Mouse (Mus musculus) testis, adult 2 months (tissue): ENCODE data around the gene Kcnk13. TPM values are rescaled to one million over a fixed set of nuclear protein-coding genes. Genes with fewer than 3 reads are reported as not detected.

Experiments
- H3K27ac ChIP-seq: fragments of 200-500 bp; 2 replicates; pipeline ENCODE4 v1.5.1; 2012; ENCODE audit warnings: low read depth, low read length; ENCODE audit not compliant: control insufficient read depth, insufficient read depth
- H3K27me3 ChIP-seq: fragments of 200-500 bp; 2 replicates; pipeline ENCODE4 v1.6.1; 2012; ENCODE audit warnings: mild to moderate bottlenecking, low read length, moderate library complexity; ENCODE audit not compliant: control insufficient read depth, insufficient read depth
- H3K36me3 ChIP-seq: fragments of 200-500 bp; 2 replicates; pipeline ENCODE4 v1.6.1; 2012; ENCODE audit warnings: mild to moderate bottlenecking, low read length; ENCODE audit not compliant: control insufficient read depth, insufficient read depth
- H3K4me1 ChIP-seq: fragments of 200-500 bp; 2 replicates; pipeline ENCODE4 v1.6.1; 2012; ENCODE audit warnings: low read length; ENCODE audit not compliant: control insufficient read depth, insufficient read depth
- H3K4me3 ChIP-seq: fragments of 200-500 bp; 2 replicates; pipeline ENCODE4 v1.5.1; 2012; ENCODE audit warnings: low read depth, mild to moderate bottlenecking, low read length, moderate library complexity, mixed read lengths; ENCODE audit not compliant: control insufficient read depth
- CTCF ChIP-seq: fragments of 200-500 bp; IDR thresholded peaks from 2 replicates; pipeline ENCODE4 v1.5.1; 2012; ENCODE audit warnings: low read depth, mild to moderate bottlenecking, inconsistent platforms, low read length, moderate library complexity; ENCODE audit not compliant: control insufficient read depth, insufficient read depth, insufficient replicate concordance
- POLR2A ChIP-seq: fragments of 200-500 bp; IDR thresholded peaks from 2 replicates; pipeline ENCODE4 v1.6.1; 2012; ENCODE audit warnings: low read depth, mild to moderate bottlenecking, inconsistent platforms, low read length, moderate library complexity; ENCODE audit not compliant: control insufficient read depth
- polyA plus RNA-seq: library from polyadenylated mRNA; depleted of rRNA; stranded (reverse); fragments of >200 nt; gene quantifications from 2 replicates; pipeline ENCODE4 v1.2.3, GENCODE M21; 2012

Gene Kcnk13
- polyA plus RNA-seq, 1 experiment, result 1.7 TPM

GRCm38 (mm10) chr12:100038741-100039262, 74.5 kb downstream of the Kcnk13 start:
- no peak overlapping the region for H3K4me3 ChIP-seq
- H3K27ac ChIP-seq, result no peak overlapping the region
- no peaks in the 10 kb centered on the region for H3K4me1 ChIP-seq
- no peaks in the 10 kb centered on the region for H3K27me3 ChIP-seq
- TF ChIP-seq POLR2A (no peak), CTCF (no peak)
- no peaks in the 10 kb centered on the region for H3K36me3 ChIP-seq

- Histone ChIP-seq H3K36me3 (no peaks in the 10 kb centered on the region), H3K4me3 (no peak overlapping the region), H3K4me1 (no peaks in the 10 kb centered on the region), H3K27me3 (no peaks in the 10 kb centered on the region), H3K27ac (no peak overlapping the region)
- TF ChIP-seq CTCF (no peak), POLR2A (no peak)
These were observed 77.8 kb downstream of the Kcnk13 start for GRCm38 (mm10) chr12:100042116-100042515.

- no peaks in the 10 kb centered on the region for H3K27me3 ChIP-seq
- H3K27ac ChIP-seq, result no peak overlapping the region
- no peak overlapping the region for H3K4me3 ChIP-seq
- TF ChIP-seq CTCF (no peak), POLR2A (no peak)
- no peaks in the 10 kb centered on the region for H3K36me3 ChIP-seq
- no peaks in the 10 kb centered on the region for H3K4me1 ChIP-seq
These were observed 80.4 kb downstream of the Kcnk13 start for GRCm38 (mm10) chr12:100044704-100045103.

- no peaks in the 10 kb centered on the region for H3K4me1 ChIP-seq
- H3K27ac ChIP-seq, result no peak overlapping the region
- TF ChIP-seq CTCF, result no peak
- no peak overlapping the region for H3K4me3 ChIP-seq
- H3K27me3 ChIP-seq, result no peaks in the 10 kb centered on the region
- no peaks in the 10 kb centered on the region for H3K36me3 ChIP-seq
These were observed 86.3 kb downstream of the Kcnk13 start for GRCm38 (mm10) chr12:100050552-100050951.

GRCm38 (mm10) chr12:100053617-100054016, 89.3 kb downstream of the Kcnk13 start:
- Histone ChIP-seq H3K27ac (no peak overlapping the region), H3K36me3 (no peaks in the 10 kb centered on the region), H3K4me1 (no peaks in the 10 kb centered on the region), H3K4me3 (no peak overlapping the region), H3K27me3 (no peaks in the 10 kb centered on the region)
- TF ChIP-seq CTCF, result no peak
- no peak for TF ChIP-seq POLR2A

GRCm38 (mm10) chr12:100061071-100061470, 96.8 kb downstream of the Kcnk13 start:
- Histone ChIP-seq H3K27ac (no peak overlapping the region), H3K27me3 (no peaks in the 10 kb centered on the region), H3K36me3 (no peaks in the 10 kb centered on the region), H3K4me3 (no peak overlapping the region), H3K4me1 (peaks cover 4% of the 10 kb centered on the region; the same call in 1 of the 2 replicates)
- no peak for TF ChIP-seq POLR2A
- no peak for TF ChIP-seq CTCF

GRCm38 (mm10) chr12:100061826-100062225, 97.5 kb downstream of the Kcnk13 start:
- Histone ChIP-seq H3K36me3 (no peaks in the 10 kb centered on the region), H3K4me3 (no peak overlapping the region), H3K27me3 (no peaks in the 10 kb centered on the region), H3K4me1 (peaks cover 4% of the 10 kb centered on the region; the same call in 1 of the 2 replicates), H3K27ac (no peak overlapping the region)
- TF ChIP-seq POLR2A, result no peak
- no peak for TF ChIP-seq CTCF

- Histone ChIP-seq H3K4me1 (peaks cover 4% of the 10 kb centered on the region; the same call in 1 of the 2 replicates), H3K27me3 (no peaks in the 10 kb centered on the region), H3K27ac (no peak overlapping the region)
These were observed 98.3 kb downstream of the Kcnk13 start for GRCm38 (mm10) chr12:100062584-100062983.

More at GRCm38 (mm10) chr12:100062584-100062983, 98.3 kb downstream of the Kcnk13 start:
- Histone ChIP-seq H3K4me3 (no peak overlapping the region), H3K36me3 (no peaks in the 10 kb centered on the region)
- no peak for TF ChIP-seq CTCF
- TF ChIP-seq POLR2A, result no peak
